In genomic region chr3:46828676-46829075, GRCm38 (mm10) we compare ENCODE assay signal across 18 mouse cellular contexts.
"Had no signal": no experiment of that assay in that cellular context is flagged by ENCODE, and none has a peak within 500 bp of the region (broad histone marks: within the 10 kb centered on the region; RNA-seq: fewer than 3 reads in every experiment).

No protein-coding gene starts in this region.

- ATAC-seq: liver, embryonic 12.5 days; lung, postnatal 0 days; midbrain, embryonic 13.5 days; midbrain, embryonic 15.5 days had no signal

- DNase-seq: lung, adult 18-20 months; lung, postnatal 4 days; right cerebral cortex, adult 18-20 months; right cerebral cortex, postnatal 25 days; right cerebral cortex, postnatal 4 days; spleen, adult 18-20 months; thymus, adult 2 months; thymus, postnatal 25 days; thymus, postnatal 4 days had no signal

- H3K4me1 ChIP-seq: liver, embryonic 12.5 days; lung, embryonic 15.5 days; midbrain, embryonic 13.5 days; midbrain, embryonic 15.5 days; neural tube, embryonic 13.5 days; neural tube, embryonic 15.5 days had no signal

- H3K27ac ChIP-seq: liver, embryonic 12.5 days; liver, embryonic 14.5 days; lung, embryonic 15.5 days; midbrain, embryonic 13.5 days; midbrain, embryonic 15.5 days; neural tube, embryonic 13.5 days; neural tube, embryonic 15.5 days had no signal

- H3K36me3 ChIP-seq: liver, embryonic 12.5 days; lung, embryonic 15.5 days; midbrain, embryonic 13.5 days; midbrain, embryonic 15.5 days; neural tube, embryonic 13.5 days; neural tube, embryonic 15.5 days had no signal

- H3K4me3 ChIP-seq: liver, embryonic 12.5 days; lung, embryonic 15.5 days; midbrain, embryonic 13.5 days; midbrain, embryonic 15.5 days; neural tube, embryonic 13.5 days; neural tube, embryonic 15.5 days had no signal

- H3K27me3 ChIP-seq: liver, embryonic 12.5 days; lung, embryonic 15.5 days; midbrain, embryonic 13.5 days; midbrain, embryonic 15.5 days; neural tube, embryonic 13.5 days; neural tube, embryonic 15.5 days had no signal

- H3K9ac ChIP-seq: liver, embryonic 12.5 days; liver, embryonic 14.5 days; lung, embryonic 15.5 days; midbrain, embryonic 13.5 days; midbrain, embryonic 15.5 days; neural tube, embryonic 13.5 days; neural tube, embryonic 15.5 days had no signal

- H3K9me3 ChIP-seq: liver, embryonic 12.5 days; lung, embryonic 15.5 days; midbrain, embryonic 13.5 days; midbrain, embryonic 15.5 days; neural tube, embryonic 13.5 days; neural tube, embryonic 15.5 days had no signal

- H3K4me2 ChIP-seq: liver, embryonic 12.5 days; lung, embryonic 15.5 days; midbrain, embryonic 11.5 days; midbrain, embryonic 13.5 days; midbrain, embryonic 15.5 days; neural tube, embryonic 13.5 days; neural tube, embryonic 15.5 days had no signal
